ENCODE assay signal across 20 mouse cellular contexts in genomic region chr3:105406036-105406435, GRCm38 (mm10). TPM values are rescaled to one million over a fixed set of nuclear protein-coding genes. Genes with fewer than 3 reads are reported as not detected.
A peak's percentile ranks its signal among the peaks of the same experiment; 100 is the strongest.
DNase-seq lines count a peak whose midpoint lies in the region; ATAC-seq and TF ChIP-seq lines count a peak whose summit lies in the region.
"Had no signal": no experiment of that assay in that cellular context is flagged by ENCODE, and none has a peak within 500 bp of the region (broad histone marks: within the 10 kb centered on the region; RNA-seq: fewer than 3 reads in every experiment).

No protein-coding gene starts in this region.

- H3K27ac ChIP-seq in lung, embryonic 14.5 days (ENCODE audit: low read depth): no peak overlapping the region
- H3K27ac ChIP-seq in stomach, postnatal 0 days (replicated peaks): peak overlapping the region; percentile 20; the same call in 1 of the 2 replicates
- no peak overlapping the region for H3K27ac ChIP-seq in liver, embryonic 12.5 days
- H3K27ac ChIP-seq in forebrain, embryonic 11.5 days (ENCODE audit: low read depth, low read length): no peak overlapping the region
- H3K27ac ChIP-seq: gastrocnemius, adult 2 months; heart, adult 2 months; hindbrain, embryonic 15.5 days; limb, embryonic 15.5 days had no signal

- H3K9me3 ChIP-seq in lung, embryonic 14.5 days (ENCODE audit: low read depth, low read length): no peaks in the 10 kb centered on the region
- H3K9me3 ChIP-seq in stomach, postnatal 0 days (ENCODE audit: control insufficient read depth, low read length): no peaks in the 10 kb centered on the region
- no peaks in the 10 kb centered on the region for H3K9me3 ChIP-seq in liver, embryonic 12.5 days (replicated peaks)
- no peaks in the 10 kb centered on the region for H3K9me3 ChIP-seq in forebrain, embryonic 11.5 days (ENCODE audit: control insufficient read depth, low read length)
- H3K9me3 ChIP-seq: hindbrain, embryonic 15.5 days; limb, embryonic 15.5 days had no signal

- TF ChIP-seq CTCF in lung, embryonic 14.5 days (IDR thresholded peaks at IDR 0.05; ENCODE audit: low read depth): no peak
- TF ChIP-seq CTCF in stomach, postnatal 0 days (IDR thresholded peaks at IDR 0.05; ENCODE audit: low read depth): no peak

- no peaks in the 10 kb centered on the region for H3K4me1 ChIP-seq in lung, embryonic 14.5 days (ENCODE audit: insufficient read depth)
- H3K4me1 ChIP-seq in stomach, postnatal 0 days (replicated peaks; ENCODE audit: control insufficient read depth, insufficient read depth): no peaks in the 10 kb centered on the region
- H3K4me1 ChIP-seq in liver, embryonic 12.5 days: no peaks in the 10 kb centered on the region
- peaks cover 9% of the 10 kb centered on the region for H3K4me1 ChIP-seq in forebrain, embryonic 11.5 days (replicated peaks; ENCODE audit: control insufficient read depth, insufficient read depth, low read length)
- H3K4me1 ChIP-seq: limb, embryonic 15.5 days had no signal

- ATAC-seq in lung, embryonic 14.5 days (ENCODE audit: insufficient read depth): peak; percentile 42; the same call in 1 of the 2 replicates
- no peak; the same call in 1 of the 2 replicates for ATAC-seq in stomach, postnatal 0 days (ENCODE audit: low FRiP score, low TSS enrichment)
- no peak for ATAC-seq in liver, embryonic 12.5 days
- no peak for ATAC-seq in forebrain, embryonic 11.5 days (replicated peaks; ENCODE audit: low FRiP score)
- ATAC-seq: forebrain, embryonic 16.5 days had no signal

- H3K27me3 ChIP-seq in lung, embryonic 14.5 days (ENCODE audit: insufficient read depth, low read length): no peaks in the 10 kb centered on the region
- no peaks in the 10 kb centered on the region for H3K27me3 ChIP-seq in stomach, postnatal 0 days (ENCODE audit: control insufficient read depth, insufficient read depth, low read length)
- no peaks in the 10 kb centered on the region for H3K27me3 ChIP-seq in liver, embryonic 12.5 days (replicated peaks)
- H3K27me3 ChIP-seq in forebrain, embryonic 11.5 days (ENCODE audit: control insufficient read depth, insufficient read depth, low read length): no peaks in the 10 kb centered on the region
- H3K27me3 ChIP-seq: hindbrain, embryonic 15.5 days; limb, embryonic 15.5 days had no signal

- no peak overlapping the region for H3K4me2 ChIP-seq in lung, embryonic 14.5 days
- H3K4me2 ChIP-seq in stomach, postnatal 0 days (replicated peaks; ENCODE audit: low read depth): no peak overlapping the region
- no peak overlapping the region for H3K4me2 ChIP-seq in liver, embryonic 12.5 days
- no peak overlapping the region for H3K4me2 ChIP-seq in forebrain, embryonic 11.5 days (ENCODE audit: low read depth, low read length, severe bottlenecking)
- H3K4me2 ChIP-seq: hindbrain, embryonic 15.5 days; limb, embryonic 15.5 days had no signal

- 25% methylated on average over 7 of the region's 7 CpGs for WGBS in lung, embryonic 14.5 days
- 32% methylated on average over 7 of the region's 7 CpGs for WGBS in stomach, postnatal 0 days
- 56% methylated on average over 7 of the region's 7 CpGs for WGBS in liver, embryonic 12.5 days (ENCODE audit: insufficient replicate concordance)
- WGBS in forebrain, embryonic 11.5 days: 61% methylated on average over 7 of the region's 7 CpGs

- TF ChIP-seq EP300 in stomach, postnatal 0 days (optimal IDR thresholded peaks at IDR 0.05): no peak

- no peaks in the 10 kb centered on the region for H3K36me3 ChIP-seq in lung, embryonic 14.5 days (ENCODE audit: insufficient read depth)
- no peaks in the 10 kb centered on the region for H3K36me3 ChIP-seq in stomach, postnatal 0 days (ENCODE audit: control insufficient read depth, insufficient read depth, low read length)
- no peaks in the 10 kb centered on the region for H3K36me3 ChIP-seq in liver, embryonic 12.5 days
- H3K36me3 ChIP-seq in forebrain, embryonic 11.5 days (ENCODE audit: control insufficient read depth, insufficient read depth, low read length): no peaks in the 10 kb centered on the region
- H3K36me3 ChIP-seq: hindbrain, embryonic 15.5 days; limb, embryonic 15.5 days had no signal

- peak; percentile 50 for DNase-seq in lung, embryonic 14.5 days
- DNase-seq in lung, adult 18-20 months: no peak
- DNase-seq in kidney, adult 9 months: peak; percentile 33
- peak; percentile 18 to 48 for DNase-seq in kidney, postnatal 25 days
- no peak for DNase-seq in stomach, postnatal 0 days (ENCODE audit: low spot score)
- DNase-seq in adrenal gland, postnatal 14 days: no peak
- no peak for DNase-seq in forebrain, embryonic 11.5 days (ENCODE audit: low spot score)
- DNase-seq: adrenal gland, postnatal 10 days; cerebellum, adult 9-11 months; embryo, embryonic 11 days; gastrocnemius, adult 2 months; heart, adult 2 months; lung, adult 2 months; right cerebral cortex, postnatal 14 days had no signal

- no peak overlapping the region for H3K4me3 ChIP-seq in lung, embryonic 14.5 days (ENCODE audit: low read depth, low read length)
- no peak overlapping the region for H3K4me3 ChIP-seq in stomach, postnatal 0 days (ENCODE audit: low read depth, low read length)
- H3K4me3 ChIP-seq in liver, embryonic 12.5 days: no peak overlapping the region
- H3K4me3 ChIP-seq in forebrain, embryonic 11.5 days (ENCODE audit: low read depth, low read length): no peak overlapping the region
- H3K4me3 ChIP-seq: erythroblast, embryonic 14.5 days; gastrocnemius, adult 2 months; heart, adult 2 months; hindbrain, embryonic 15.5 days; limb, embryonic 15.5 days had no signal

- no peak overlapping the region for H3K9ac ChIP-seq in lung, embryonic 14.5 days
- no peak overlapping the region for H3K9ac ChIP-seq in stomach, postnatal 0 days (ENCODE audit: low read length)
- H3K9ac ChIP-seq in liver, embryonic 12.5 days: no peak overlapping the region
- H3K9ac ChIP-seq in forebrain, embryonic 11.5 days (ENCODE audit: low read length): no peak overlapping the region
- H3K9ac ChIP-seq: hindbrain, embryonic 15.5 days; limb, embryonic 15.5 days had no signal

RNA-seq across cellular contexts. Expression of gene Kcnd3, which starts 46.1 kb away (rescaled TPM):
- 0.39 and 0.50 TPM in 2 replicates for polyA plus RNA-seq in lung, embryonic 14.5 days (2014; fragmentation: Nextera tagmentation; extraction: Ambion mirVana)
- polyA plus RNA-seq in stomach, postnatal 0 days (2015; fragmentation: Nextera tagmentation; extraction: Ambion mirVana): 2.4 and 2.7 TPM in 2 replicates
- 0.20 and 0.26 TPM in 2 replicates for polyA plus RNA-seq in liver, embryonic 12.5 days (2016; fragmentation: Nextera tagmentation; extraction: Ambion mirVana)
- 4.5 and 5.4 TPM in 2 replicates for total RNA-seq in adrenal gland, postnatal 14 days (2021)
- polyA plus RNA-seq in forebrain, embryonic 11.5 days (2014; fragmentation: Nextera tagmentation; extraction: Ambion mirVana): 1.3 and 2.1 TPM in 2 replicates
- total RNA-seq: megakaryocyte-erythroid progenitor cell, adult 5-6 weeks had no signal
- polyA plus RNA-seq: erythroblast, embryonic 14.5 days had no signal

Comparison
In these comparisons a context has a peak if more than half of its experiments do, and no peak if none do; other contexts are left out.
1. DNase-seq: peak in lung, embryonic 14.5 days (single experiment), kidney, adult 9 months (single experiment) and kidney, postnatal 25 days (2 of 2); none in lung, adult 18-20 months (0 of 2), stomach, postnatal 0 days (single experiment), adrenal gland, postnatal 14 days (single experiment) and forebrain, embryonic 11.5 days (single experiment).